Mouse (Mus musculus) thymus, adult 2 months (tissue): ENCODE results near the gene Patl2.

Experiments used
- CTCF ChIP-seq: fragments of 200-500 bp; IDR thresholded peaks from 2 replicates; pipeline ENCODE4 v1.5.1; 2012; ENCODE audit warnings: mild to moderate bottlenecking, control low read depth, low read length, moderate library complexity, borderline replicate concordance; ENCODE audit not compliant: control insufficient read depth, poor library complexity, insufficient read depth; ENCODE audit errors: extremely low read depth
- POLR2A ChIP-seq: fragments of 200-500 bp; IDR thresholded peaks from 2 replicates; pipeline ENCODE4 v1.6.1; 2012; ENCODE audit warnings: mild to moderate bottlenecking, low read length, control low read depth, moderate library complexity; ENCODE audit not compliant: control insufficient read depth, poor library complexity, insufficient read depth; ENCODE audit errors: extremely low read depth

DNA sequence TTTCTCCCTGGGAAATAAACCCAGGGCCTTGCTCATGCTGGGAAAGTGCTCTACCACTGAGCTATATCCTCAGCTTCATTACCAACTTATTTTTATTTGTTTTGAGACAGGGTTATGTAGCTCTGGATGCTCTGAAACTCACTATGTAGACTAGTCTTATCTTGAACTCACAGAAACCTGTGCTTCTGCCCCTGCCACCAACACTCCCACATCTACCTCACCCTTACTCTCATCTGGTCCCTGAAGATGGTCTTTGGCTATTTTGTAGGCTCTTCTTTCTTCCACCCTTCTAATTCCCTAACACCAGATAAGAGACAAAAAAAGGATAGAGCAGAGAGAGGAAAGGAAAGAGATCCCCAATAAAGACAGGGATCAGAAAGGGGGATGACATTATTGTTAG is 37.7 kb upstream of the Patl2 start:
- TF ChIP-seq CTCF (no peak), POLR2A (no peak)
